ENCODE assay signal across 8 mouse cellular contexts in the genomic region with DNA sequence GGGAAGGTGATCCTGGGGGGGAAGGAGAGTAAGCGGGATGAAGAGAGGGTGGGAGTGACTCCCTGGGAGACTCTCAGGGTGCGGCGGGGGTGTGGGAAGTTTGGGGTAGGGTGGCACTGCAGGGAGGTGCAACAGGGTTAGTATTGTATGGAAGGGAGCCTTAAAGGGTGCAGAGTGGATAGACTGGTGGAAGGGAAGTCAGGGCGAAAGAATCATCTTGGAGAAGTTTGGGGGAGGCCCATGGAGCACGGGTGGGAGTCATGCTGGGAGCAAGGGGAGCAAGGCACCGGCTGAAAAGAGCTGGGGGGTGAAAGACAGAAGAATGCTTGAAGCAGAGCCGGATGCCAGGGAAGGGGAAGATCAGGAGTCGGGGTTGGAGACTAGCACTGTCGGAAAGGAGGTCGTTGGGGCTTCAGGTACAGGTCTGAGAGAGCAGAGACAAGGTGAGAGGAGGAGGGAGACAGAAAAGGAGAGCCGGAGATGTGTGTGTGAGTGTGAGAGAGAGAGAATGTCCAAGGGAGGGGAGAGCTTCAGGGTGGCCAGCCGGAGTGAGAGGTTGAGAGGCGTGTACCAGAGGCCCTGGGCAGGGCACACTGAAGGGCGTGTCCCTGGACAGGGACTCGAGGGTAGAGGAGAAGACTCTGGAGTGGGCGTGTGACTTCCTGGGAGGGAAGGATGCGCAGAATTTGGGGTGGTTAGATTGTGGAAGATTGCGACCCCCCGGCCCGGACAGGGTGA. TPM values are rescaled to one million over a fixed set of nuclear protein-coding genes. Genes with fewer than 3 reads are reported as not detected.
DNase-seq lines count a peak whose midpoint lies in the region; ATAC-seq and TF ChIP-seq lines count a peak whose summit lies in the region.

A gene (minus strand): TSS at position 528 of the 738 bp plus-strand sequence.

- 2% methylated on average over 20 of the region's 20 CpGs for WGBS in embryonic facial prominence, embryonic 10.5 days
- WGBS in heart, embryonic 12.5 days, result 2% methylated on average over 20 of the region's 20 CpGs
- WGBS in kidney, embryonic 15.5 days, result 3% methylated on average over 20 of the region's 20 CpGs
- 7% methylated on average over 20 of the region's 20 CpGs for WGBS in lung, embryonic 16.5 days

- H3K36me3 ChIP-seq in G1E (replicated peaks), result no peaks in the 10 kb centered on the region
- no peaks in the 10 kb centered on the region for H3K36me3 ChIP-seq in embryonic facial prominence, embryonic 10.5 days (replicated peaks)
- no peaks in the 10 kb centered on the region for H3K36me3 ChIP-seq in heart, embryonic 12.5 days
- H3K36me3 ChIP-seq in kidney, embryonic 15.5 days, result no peaks in the 10 kb centered on the region
- H3K36me3 ChIP-seq in lung, embryonic 16.5 days (ENCODE audit: control insufficient read depth, insufficient read depth, low read length), result no peaks in the 10 kb centered on the region

- H3K27me3 ChIP-seq in G1E (ENCODE audit: insufficient read depth, low read length), result peaks cover 67% of the 10 kb centered on the region
- peaks cover 77% of the 10 kb centered on the region for H3K27me3 ChIP-seq in embryonic facial prominence, embryonic 10.5 days (replicated peaks; ENCODE audit: low read depth, poor library complexity, severe bottlenecking)
- peaks cover 51% of the 10 kb centered on the region for H3K27me3 ChIP-seq in heart, embryonic 12.5 days (replicated peaks)
- H3K27me3 ChIP-seq in kidney, embryonic 15.5 days, result peaks cover 25% of the 10 kb centered on the region
- peaks cover 5% of the 10 kb centered on the region; the same call in 1 of the 2 replicates for H3K27me3 ChIP-seq in lung, embryonic 16.5 days (ENCODE audit: control insufficient read depth, insufficient read depth, low read depth, low read length)

- H3K9ac ChIP-seq in heart, embryonic 12.5 days, result peak within 1 kb of the TSS; percentile 76
- H3K9ac ChIP-seq in kidney, embryonic 15.5 days, result peak within 1 kb of the TSS; percentile 77
- H3K9ac ChIP-seq in lung, embryonic 16.5 days (ENCODE audit: low read length), result peak within 1 kb of the TSS; percentile 78

- no peak for ATAC-seq in G1E (ENCODE audit: extremely low read depth, insufficient number of reproducible peaks, low FRiP score, poor library complexity, severe bottlenecking)
- no peak for ATAC-seq in heart, embryonic 12.5 days (ENCODE audit: insufficient number of reproducible peaks, low FRiP score)
- ATAC-seq in kidney, embryonic 15.5 days (replicated peaks; ENCODE audit: low FRiP score), result peak; percentile 65
- peak; percentile 36 for ATAC-seq in lung, embryonic 16.5 days (ENCODE audit: low read depth)

- peak within 1 kb of the TSS; percentile 78 for H3K27ac ChIP-seq in embryonic facial prominence, embryonic 10.5 days (replicated peaks)
- no peak within 1 kb of the TSS for H3K27ac ChIP-seq in heart, embryonic 12.5 days (ENCODE audit: poor library complexity, severe bottlenecking)
- H3K27ac ChIP-seq in kidney, embryonic 15.5 days, result peak within 1 kb of the TSS; percentile 90
- H3K27ac ChIP-seq in lung, embryonic 16.5 days (ENCODE audit: low read length), result peak within 1 kb of the TSS; percentile 85

- DNase-seq in G1E (ENCODE audit: low spot score), result no peak
- DNase-seq in embryonic facial prominence, embryonic 10.5 days (ENCODE audit: low spot score), result peak; percentile 20
- DNase-seq in skeletal muscle tissue, adult 2 months (ENCODE audit: low read depth, low spot score), result peak; percentile 51
- DNase-seq in thymus, postnatal 0 days (ENCODE audit: low spot score), result no peak
- no peak for DNase-seq in right cerebral cortex, postnatal 10 days (ENCODE audit: low spot score in 2 of 2)

- no peak for TF ChIP-seq CTCF in G1E (IDR thresholded peaks at IDR 0.05; ENCODE audit: low read depth, low read length)

- H3K4me3 ChIP-seq in G1E (ENCODE audit: low read depth, low read length), result peak within 1 kb of the TSS; percentile 54; the same call in 1 of the 2 replicates
- peak within 1 kb of the TSS; percentile 72 for H3K4me3 ChIP-seq in embryonic facial prominence, embryonic 10.5 days
- H3K4me3 ChIP-seq in heart, embryonic 12.5 days, result peak within 1 kb of the TSS; percentile 53
- peak within 1 kb of the TSS; percentile 68 for H3K4me3 ChIP-seq in kidney, embryonic 15.5 days (replicated peaks)
- H3K4me3 ChIP-seq in lung, embryonic 16.5 days (ENCODE audit: low read length), result peak within 1 kb of the TSS; percentile 60

- peak within 1 kb of the TSS; percentile 83 for H3K4me2 ChIP-seq in heart, embryonic 12.5 days
- H3K4me2 ChIP-seq in kidney, embryonic 15.5 days, result peak within 1 kb of the TSS; percentile 91
- H3K4me2 ChIP-seq in lung, embryonic 16.5 days (ENCODE audit: low read depth, low read length), result peak within 1 kb of the TSS; percentile 96

- peaks cover 23% of the 10 kb centered on the region for H3K4me1 ChIP-seq in G1E (ENCODE audit: insufficient read depth, low read depth, low read length)
- peaks cover 25% of the 10 kb centered on the region for H3K4me1 ChIP-seq in embryonic facial prominence, embryonic 10.5 days
- H3K4me1 ChIP-seq in heart, embryonic 12.5 days (replicated peaks), result peaks cover 25% of the 10 kb centered on the region
- peaks cover 53% of the 10 kb centered on the region for H3K4me1 ChIP-seq in kidney, embryonic 15.5 days
- H3K4me1 ChIP-seq in lung, embryonic 16.5 days (replicated peaks; ENCODE audit: control insufficient read depth, insufficient read depth, low read length), result peaks cover 16% of the 10 kb centered on the region

- H3K9me3 ChIP-seq in G1E (replicated peaks), result no peaks in the 10 kb centered on the region
- no peaks in the 10 kb centered on the region for H3K9me3 ChIP-seq in embryonic facial prominence, embryonic 10.5 days
- no peaks in the 10 kb centered on the region for H3K9me3 ChIP-seq in heart, embryonic 12.5 days (replicated peaks)
- no peaks in the 10 kb centered on the region for H3K9me3 ChIP-seq in kidney, embryonic 15.5 days (replicated peaks)
- no peaks in the 10 kb centered on the region for H3K9me3 ChIP-seq in lung, embryonic 16.5 days (ENCODE audit: control insufficient read depth, low read length)

RNA-seq across cellular contexts. Expression of the gene that starts here (rescaled TPM):
- total RNA-seq in G1E (2014; fragmentation: Nextera tagmentation), result 1.2 TPM in 1 of 2 replicates, not detected in the other
- 0.12 TPM in 1 of 2 replicates, not detected in the other for total RNA-seq in G1E (2017)
- not detected in 2 replicates for polyA plus RNA-seq in G1E (2012)
- polyA plus RNA-seq in embryonic facial prominence, embryonic 10.5 days (2016; fragmentation: Nextera tagmentation; extraction: Ambion mirVana), result 0.16 and 0.53 TPM in 2 replicates
- polyA plus RNA-seq in heart, embryonic 12.5 days (2016; fragmentation: Nextera tagmentation; extraction: Ambion mirVana), result 0.76 and 1.0 TPM in 2 replicates
- 10.8 and 11.9 TPM in 2 replicates for polyA plus RNA-seq in kidney, embryonic 15.5 days (2015; fragmentation: Nextera tagmentation; extraction: Ambion mirVana)
- 1.6 and 2.4 TPM in 2 replicates for polyA plus RNA-seq in lung, embryonic 16.5 days (2015; fragmentation: Nextera tagmentation; extraction: Ambion mirVana)
- 0.89 and 0.95 TPM in 2 replicates for polyA plus RNA-seq in thymus, postnatal 0 days (2015; fragmentation: Nextera tagmentation; extraction: Ambion mirVana)

Comparison
In these comparisons a context has a peak if more than half of its experiments do, and no peak if none do; other contexts are left out.
1. Peak in DNase-seq, H3K4me3 ChIP-seq and H3K27ac ChIP-seq in embryonic facial prominence, embryonic 10.5 days; RNA of the gene not detected or under 1 TPM.
2. ATAC-seq: peak in kidney, embryonic 15.5 days (single experiment) and lung, embryonic 16.5 days (single experiment); none in G1E (single experiment) and heart, embryonic 12.5 days (single experiment).
3. Peak in every context shown above with its lines, with median percentiles within 50 percentile points of each other: H3K4me3 ChIP-seq, H3K4me2 ChIP-seq and H3K9ac ChIP-seq.